Mouse (Mus musculus) left cerebral cortex, postnatal 10 days (tissue): ENCODE results near the gene 2010315B03Rik. TPM values are rescaled to one million over a fixed set of nuclear protein-coding genes. Genes with fewer than 3 reads are reported as not detected.
A peak's percentile ranks its signal among the peaks of the same experiment; 100 is the strongest.
"Not testable (repeated sequence)": the region's sequence is repeated elsewhere in the genome, so short reads cannot be mapped to it uniquely, and the experiment has no call there.

ENCODE experiments used
- DNase-seq, 2 experiments: peaks; one replicate each; pipeline ENCODE4 v3.0.0; 2021 to 2022; ENCODE audit warnings: low spot score in 2 of 2, mixed read lengths in 1 of 2; ENCODE audit errors: extremely low spot score in 1 of 2
- intact Hi-C: fragments of 180-260 bp; cut with DNase I; formaldehyde crosslinking; loops from one replicate; pipeline ENCODE4 v1.15.1; 2025
- total RNA-seq, 2 experiments: library from RNA; stranded (reverse); gene quantifications; 2 replicates each; pipeline ENCODE4 v1.2.3; 2021

Gene 2010315B03Rik
- 10 to 100 TPM; 15.6 to 18.2 TPM for total RNA-seq

DNA sequence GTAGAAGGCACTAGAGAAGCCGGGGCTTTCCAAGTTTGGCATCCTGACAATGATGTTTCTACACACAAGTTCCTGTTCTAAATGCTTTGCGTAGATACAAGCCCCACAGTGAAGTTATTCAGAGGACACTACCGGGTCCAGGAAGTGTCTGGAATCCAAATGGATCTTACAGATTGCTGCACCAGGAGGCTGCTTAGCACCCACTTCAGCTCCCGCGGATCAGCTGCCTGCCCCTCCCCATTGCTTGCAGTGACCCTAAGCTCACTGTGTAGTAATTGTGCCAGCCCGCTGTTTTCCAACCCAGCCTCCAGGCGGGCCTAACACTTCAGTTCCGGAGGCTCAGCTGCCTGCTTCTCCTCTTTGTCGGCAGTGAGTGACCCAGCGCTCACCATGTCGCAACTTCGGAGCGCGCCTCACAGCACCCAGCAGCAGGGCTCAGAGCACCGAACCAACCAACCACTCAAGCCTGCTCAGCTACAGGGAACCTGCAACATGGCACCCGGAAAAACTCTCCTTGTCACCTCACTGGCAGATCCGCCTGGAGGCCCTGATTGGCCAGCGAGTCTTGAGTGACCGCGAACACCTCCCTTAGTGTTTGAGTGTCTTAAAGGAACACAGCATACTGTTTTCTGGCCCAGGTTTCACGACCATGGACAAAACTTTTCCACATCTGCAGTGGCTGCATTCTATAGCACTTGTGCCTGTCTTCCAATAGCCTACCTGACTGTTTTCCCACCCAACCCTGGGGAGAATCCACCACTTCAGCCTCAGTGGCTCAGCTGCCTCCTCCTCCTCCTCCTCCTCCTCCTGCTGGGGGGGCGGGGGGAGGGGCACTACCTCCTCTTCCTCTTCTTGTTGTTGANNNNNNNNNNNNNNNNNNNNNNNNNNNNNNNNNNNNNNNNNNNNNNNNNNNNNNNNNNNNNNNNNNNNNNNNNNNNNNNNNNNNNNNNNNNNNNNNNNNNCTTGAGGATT lies at the start of gene 2010315B03Rik:
Gene 2010315B03Rik, minus strand, starts transcription at position 526 of the 972 bp plus-strand sequence.
- intact Hi-C loops, result no loop called here
- DNase-seq, result peak; percentile 89

DNA sequence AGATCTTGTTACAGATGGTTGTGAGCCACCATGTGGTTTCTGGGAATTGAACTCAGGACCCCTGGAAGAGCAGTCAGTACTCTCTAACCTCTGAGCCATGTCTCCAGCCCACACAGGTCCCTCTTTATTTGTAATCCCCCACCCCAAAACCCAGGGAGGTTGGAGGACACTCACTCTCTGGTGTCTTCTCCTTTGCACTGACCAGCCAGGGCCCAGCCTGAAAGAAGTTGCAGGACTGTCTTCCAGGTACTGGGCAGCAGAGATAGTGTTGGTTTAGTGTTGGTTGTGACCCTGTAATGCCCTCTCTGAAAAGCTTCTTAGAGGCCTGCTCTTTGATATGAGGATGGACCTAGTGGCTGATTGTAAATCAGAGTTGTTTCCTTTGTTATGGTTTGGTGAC lies 994 bp downstream of the 2010315B03Rik start:
- intact Hi-C loops, result no loop called here
- no peak for DNase-seq

GRCm38 (mm10) chr9:124288329-124288728 lies 24.2 kb downstream of the 2010315B03Rik start:
- no peak for DNase-seq
- intact Hi-C loops, result no loop called here

GRCm38 (mm10) chr9:124281912-124282686 lies 30.4 kb downstream of the 2010315B03Rik start:
- intact Hi-C loops, result no loop called here
- peak; percentile 87 to 88 for DNase-seq

DNA sequence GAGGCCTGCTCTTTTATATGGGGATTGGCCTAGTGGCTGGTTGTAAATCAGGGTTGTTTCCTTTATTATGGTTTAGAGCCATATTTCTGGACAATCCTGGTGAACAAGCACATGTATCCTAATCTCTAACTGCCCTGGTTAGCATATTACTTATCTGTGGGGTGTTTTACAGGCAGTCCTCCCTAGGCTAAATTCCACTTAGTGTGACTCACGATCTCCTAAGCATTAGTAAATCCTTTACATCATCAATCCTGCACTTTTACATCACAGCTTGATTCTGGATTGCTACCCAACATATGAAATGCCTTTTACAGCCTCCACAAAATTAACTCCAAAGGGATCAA lies 31.1 kb downstream of the 2010315B03Rik start:
- intact Hi-C loops, result no loop called here
- no peak for DNase-seq

GRCm38 (mm10) chr9:124280576-124281447 lies 31.7 kb downstream of the 2010315B03Rik start:
- DNase-seq, result peak in 1 of 2 experiments; percentile 47
- intact Hi-C loops, result no loop called here

DNA sequence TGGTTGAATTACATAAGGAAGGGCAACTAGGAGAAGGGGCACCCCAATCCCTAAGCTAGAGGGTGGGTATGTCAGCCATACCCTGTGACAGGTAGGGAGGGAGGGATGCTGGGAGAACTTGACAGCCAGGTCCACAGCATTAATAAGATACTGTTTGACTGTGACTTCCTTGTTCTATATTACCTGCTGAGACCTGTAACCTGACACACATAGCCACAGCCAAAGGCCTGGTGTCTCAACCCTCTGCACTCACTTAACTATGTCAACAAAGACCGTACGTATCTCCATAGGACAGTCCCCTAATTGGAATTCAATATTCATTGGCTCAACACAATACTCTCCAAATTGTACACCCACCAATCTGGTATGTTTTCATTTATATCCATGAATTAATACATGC lies 33.2 kb downstream of the 2010315B03Rik start:
- DNase-seq, result no peak
- intact Hi-C loops, result no loop called here

DNA sequence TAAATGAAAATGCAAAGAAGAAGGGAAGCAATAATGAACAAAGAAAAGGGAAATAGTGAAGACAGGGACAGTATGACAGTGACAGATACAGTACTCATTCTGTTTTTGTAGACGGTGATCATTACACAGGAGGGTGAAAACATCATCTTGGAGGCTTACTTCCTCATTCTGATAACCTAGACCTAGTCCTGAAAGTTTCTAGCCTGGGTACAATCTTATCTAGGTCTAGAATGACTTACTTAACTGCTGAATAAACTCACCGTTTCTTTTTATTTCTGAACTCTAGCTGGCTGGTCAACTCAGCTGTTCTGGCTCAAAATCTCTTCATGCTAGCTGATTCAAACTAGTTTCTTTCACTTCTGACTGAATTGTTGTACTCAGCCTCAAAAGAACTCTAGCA lies 37.4 kb downstream of the 2010315B03Rik start:
- intact Hi-C loops, result no loop called here
- no peak for DNase-seq

- DNase-seq, result no peak
- intact Hi-C loops, result loop anchor here (5.0 kb wide), 1 partner anchor 54 kb away; no protein-coding TSS in a partner anchor
These were observed 39.3 kb downstream of the 2010315B03Rik start for GRCm38 (mm10) chr9:124273172-124273571.

GRCm38 (mm10) chr9:124267929-124268328 lies 44.6 kb downstream of the 2010315B03Rik start:
- intact Hi-C loops, result no loop called here

DNA sequence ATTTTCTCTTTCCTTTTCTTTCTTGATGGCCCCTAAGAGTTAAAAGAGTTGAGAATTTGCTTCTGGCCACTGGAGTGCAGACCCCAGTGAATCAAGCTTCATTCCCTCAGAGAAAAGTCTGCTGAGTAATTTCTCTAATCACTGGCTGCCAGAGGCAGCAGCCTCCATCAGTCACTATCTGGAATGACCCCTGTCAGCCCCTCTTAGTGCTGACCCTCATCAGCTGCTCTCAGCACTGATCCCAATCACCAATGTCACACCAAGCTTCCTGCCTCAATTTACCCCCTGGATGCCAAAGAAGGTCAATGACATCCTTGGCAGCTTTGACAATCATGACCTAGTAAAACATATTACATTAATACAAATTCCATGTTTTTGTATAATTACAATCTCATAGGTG lies 45.0 kb downstream of the 2010315B03Rik start:
- intact Hi-C loops, result no loop called here

More at GRCm38 (mm10) chr9:124267929-124268328, 44.6 kb downstream of the 2010315B03Rik start:
- DNase-seq, result peak in 1 of 2 experiments; percentile 33

DNA sequence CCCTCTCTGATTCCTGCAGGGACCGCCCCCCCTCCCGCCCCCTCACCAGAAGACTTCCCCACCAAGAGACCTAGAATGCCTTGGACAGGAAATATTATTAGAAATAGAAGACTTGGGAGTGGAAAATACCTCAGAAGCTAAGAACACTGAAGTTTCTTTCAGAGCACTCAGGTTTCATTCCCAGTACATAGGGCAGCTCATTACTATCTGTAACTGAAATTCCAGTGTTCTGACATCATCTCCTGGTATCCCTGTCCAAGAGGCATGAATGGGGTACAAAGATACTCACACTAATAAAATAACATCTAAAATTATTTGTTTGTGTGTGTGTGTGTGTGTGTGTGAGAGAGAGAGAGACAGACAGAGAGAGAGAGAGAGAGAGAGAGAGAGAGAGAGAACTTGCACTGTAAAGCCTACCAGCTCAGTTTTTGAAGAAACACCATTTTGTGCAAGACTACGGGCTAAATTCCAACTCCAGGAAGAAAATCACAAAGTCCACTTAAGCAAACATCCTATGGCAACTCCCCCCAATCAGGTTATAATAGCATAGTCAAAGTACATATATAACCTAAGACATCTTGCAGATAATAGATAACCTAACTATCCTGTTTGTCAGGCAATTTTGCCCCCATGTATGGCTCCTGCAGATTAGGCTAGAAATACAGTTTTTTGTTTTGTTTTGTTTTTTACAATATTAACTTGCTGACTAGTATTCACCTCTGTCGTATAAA lies 49.3 kb downstream of the 2010315B03Rik start:
- intact Hi-C loops, result no loop called here
- no peak for DNase-seq

More for the DNA sequence above, 45.0 kb downstream of the 2010315B03Rik start:
- DNase-seq, result no peak

DNA sequence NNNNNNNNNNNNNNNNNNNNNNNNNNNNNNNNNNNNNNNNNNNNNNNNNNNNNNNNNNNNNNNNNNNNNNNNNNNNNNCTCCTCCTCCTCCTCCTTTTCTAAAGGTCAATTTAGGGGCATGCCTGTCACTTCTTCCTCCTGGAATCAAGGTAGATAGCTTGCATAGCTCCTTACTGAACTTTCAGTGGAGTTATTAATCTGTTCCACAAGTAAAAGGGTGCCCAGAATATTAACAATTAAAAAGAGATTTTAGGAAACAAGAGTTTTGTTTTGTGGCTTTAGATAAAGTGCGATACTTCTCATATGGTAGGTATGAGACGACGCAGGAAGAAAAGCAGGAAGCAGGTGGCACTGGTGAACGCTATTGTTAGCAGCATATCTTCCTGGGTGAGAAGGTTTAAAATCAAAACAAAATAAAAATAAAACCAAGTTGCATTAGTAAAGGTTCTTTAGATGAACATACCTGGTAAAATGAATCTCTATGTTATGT lies 54.4 kb downstream of the 2010315B03Rik start:
- DNase-seq, result no peak
- intact Hi-C loops, result no loop called here

DNA sequence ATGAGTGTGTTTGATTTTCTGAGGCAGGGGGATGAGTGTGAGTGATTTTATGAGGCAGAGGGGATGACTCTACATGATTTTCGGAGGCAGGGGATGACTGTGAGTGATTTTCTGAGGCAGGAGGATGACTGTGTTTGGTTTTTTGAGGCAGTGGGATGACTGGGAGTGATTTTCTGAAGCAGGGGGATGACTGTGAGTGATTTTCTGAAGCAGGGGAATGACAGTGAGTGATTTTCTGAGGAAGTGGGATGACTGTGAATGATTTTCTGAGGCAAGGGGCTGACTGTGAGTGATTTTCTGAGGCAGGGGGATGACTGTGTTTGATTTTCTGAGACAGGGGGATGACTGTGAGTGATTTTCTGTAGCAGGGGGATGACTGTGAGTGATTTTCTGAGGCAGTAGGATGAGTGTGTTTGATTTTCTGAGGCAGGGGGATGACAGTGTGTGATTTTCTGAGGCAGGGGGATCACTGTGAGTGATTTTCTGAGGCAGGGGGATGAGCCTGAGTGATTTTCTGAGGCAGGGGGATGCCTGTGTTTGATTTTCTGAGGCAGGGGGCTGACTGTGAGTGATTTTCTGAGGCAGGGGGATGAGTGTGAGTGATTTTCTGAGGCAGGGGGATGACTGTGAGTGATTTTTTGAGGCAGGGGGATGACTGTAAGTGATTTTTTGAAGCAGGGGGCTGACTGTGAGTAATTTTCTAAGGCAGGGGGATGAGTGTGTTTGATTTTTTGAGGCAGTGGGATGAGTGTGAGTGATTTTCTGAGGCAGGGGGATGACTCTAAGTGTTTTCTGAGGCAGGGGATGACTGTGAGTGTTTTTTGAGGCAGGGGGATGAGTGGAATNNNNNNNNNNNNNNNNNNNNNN lies 55.1 kb downstream of the 2010315B03Rik start:
- intact Hi-C loops, result no loop called here
- DNase-seq, result peak in 1 of 2 experiments; percentile 57

GRCm38 (mm10) chr9:124256271-124257199 lies 56.0 kb downstream of the 2010315B03Rik start:
- peak in 1 of 2 experiments; percentile 53 for DNase-seq
- intact Hi-C loops, result not testable (repeated sequence)

- intact Hi-C loops, result no loop called here
- DNase-seq, result peak in 1 of 2 experiments; percentile 23
These were observed 61.1 kb downstream of the 2010315B03Rik start for GRCm38 (mm10) chr9:124251438-124251837.
